Mouse (Mus musculus) liver (tissue): ENCODE data around the gene Ifit3.
"Not testable (repeated sequence)": the region's sequence is repeated elsewhere in the genome, so short reads cannot be mapped to it uniquely, and the experiment has no call there.

Experiments used
- DNase-seq: peaks from one replicate; pipeline ENCODE4 v3.0.0-alpha.2; 2020; ENCODE audit warnings: mixed read lengths

The Ifit3 gene

GRCm38 (mm10) chr19:34583126-34583766, at the start of gene Ifit3:
TSS of gene Ifit3 (plus strand) at chr19:34583531.
- not testable (repeated sequence) for DNase-seq

GRCm38 (mm10) chr19:34539422-34539821, 43.9 kb upstream of the Ifit3 start:
- DNase-seq = no peak

GRCm38 (mm10) chr19:34546211-34546610, 37.1 kb upstream of the Ifit3 start:
- DNase-seq = no peak

- DNase-seq = peak; percentile 84
Observed at GRCm38 (mm10) chr19:34547976-34548375, 35.4 kb upstream of the Ifit3 start.

DNA sequence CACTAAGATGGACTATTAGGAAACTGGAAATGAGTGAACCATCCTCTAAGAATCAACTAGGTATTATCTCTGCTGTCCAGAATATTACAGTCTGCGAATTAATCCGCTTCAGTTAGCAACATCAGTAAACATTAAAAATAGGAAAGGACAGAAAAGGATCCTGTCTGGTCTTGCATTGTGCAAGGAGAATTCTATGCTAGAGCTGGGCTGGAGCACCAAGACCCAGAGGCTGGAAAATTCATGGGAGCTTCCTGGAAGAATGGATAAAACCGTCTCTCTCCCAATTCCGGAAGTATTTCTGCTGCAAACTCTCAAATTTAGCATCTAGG, 33.2 kb upstream of the Ifit3 start:
- no peak for DNase-seq

DNA sequence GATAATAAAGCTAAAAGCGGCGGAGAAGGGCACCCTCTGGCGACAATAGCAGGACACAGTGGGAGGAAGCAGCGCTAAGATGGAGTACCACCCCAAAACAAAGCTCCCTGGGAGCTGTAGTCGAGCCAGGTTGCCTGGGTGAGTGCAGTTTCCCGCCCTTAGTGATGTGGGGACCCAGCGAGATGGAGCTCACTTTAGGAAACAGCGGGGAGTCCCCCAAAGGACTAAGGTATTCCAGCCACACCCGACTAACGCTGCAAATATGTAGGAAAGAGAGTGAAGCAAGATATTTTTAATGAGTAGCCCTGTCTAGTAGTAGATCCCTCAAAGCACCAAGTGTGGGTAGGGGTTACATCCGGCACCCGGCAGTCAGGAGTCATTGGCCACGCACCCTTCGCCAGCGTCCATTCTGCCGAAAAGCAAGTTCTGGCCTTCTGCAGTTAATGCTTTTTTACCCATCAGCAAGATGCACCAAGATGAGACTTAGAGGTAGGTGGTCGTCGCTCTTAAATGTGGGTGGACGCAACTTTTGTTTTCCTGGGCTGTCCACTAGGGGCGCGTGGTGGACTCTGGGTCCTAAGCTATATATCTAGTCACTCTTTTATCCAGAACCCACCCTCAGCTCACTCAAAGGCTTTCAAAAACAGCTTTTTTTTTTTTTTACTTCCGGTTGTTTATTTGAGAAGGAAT, 32.7 kb upstream of the Ifit3 start, which contains the start of gene Ifit2:
TSS of gene Ifit2 (plus strand) at position 161 of the 690 bp plus-strand sequence.
- DNase-seq = peak; percentile 77

- DNase-seq = no peak
Observed at GRCm38 (mm10) chr19:34551981-34552380, 31.4 kb upstream of the Ifit3 start.

DNA sequence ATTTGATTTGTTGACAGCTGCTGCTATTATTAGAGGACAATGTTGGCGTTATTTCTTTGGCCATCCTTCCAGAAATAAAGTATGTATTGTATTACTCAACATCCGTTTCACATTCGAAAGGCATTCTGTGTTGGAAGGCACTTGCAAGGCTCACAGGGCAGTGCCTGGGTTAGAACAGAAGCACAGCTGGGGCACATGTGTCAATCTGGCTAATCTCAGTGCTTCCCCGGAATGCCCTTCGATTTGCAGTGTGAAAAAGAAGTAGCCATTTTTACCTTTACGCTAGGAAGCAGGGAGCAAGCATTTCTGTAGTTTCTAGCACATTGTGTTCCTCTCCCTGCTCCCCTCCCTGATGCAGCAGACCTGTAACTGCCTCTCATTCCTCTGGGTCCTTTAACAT, 30.3 kb upstream of the Ifit3 start:
- DNase-seq = no peak

DNA sequence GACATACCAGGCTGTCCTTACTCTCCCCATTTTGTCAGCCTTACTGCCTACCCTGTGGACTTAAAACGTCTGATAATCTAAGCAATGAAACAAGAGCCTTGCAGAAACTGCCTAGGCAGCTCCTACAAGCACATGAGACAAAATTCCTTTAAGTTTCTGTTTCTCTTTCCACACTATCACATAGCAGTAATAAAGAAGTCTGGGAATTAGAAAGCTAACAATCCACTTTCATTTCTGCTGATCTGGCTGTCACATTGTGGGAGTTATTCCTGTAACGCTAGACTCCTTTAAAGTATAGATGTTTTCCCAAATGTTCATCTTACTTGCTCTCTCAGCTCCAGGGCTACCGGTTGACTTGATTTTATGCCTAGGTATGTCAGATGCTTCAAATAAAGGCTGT, 29.8 kb upstream of the Ifit3 start:
- DNase-seq = no peak

DNA sequence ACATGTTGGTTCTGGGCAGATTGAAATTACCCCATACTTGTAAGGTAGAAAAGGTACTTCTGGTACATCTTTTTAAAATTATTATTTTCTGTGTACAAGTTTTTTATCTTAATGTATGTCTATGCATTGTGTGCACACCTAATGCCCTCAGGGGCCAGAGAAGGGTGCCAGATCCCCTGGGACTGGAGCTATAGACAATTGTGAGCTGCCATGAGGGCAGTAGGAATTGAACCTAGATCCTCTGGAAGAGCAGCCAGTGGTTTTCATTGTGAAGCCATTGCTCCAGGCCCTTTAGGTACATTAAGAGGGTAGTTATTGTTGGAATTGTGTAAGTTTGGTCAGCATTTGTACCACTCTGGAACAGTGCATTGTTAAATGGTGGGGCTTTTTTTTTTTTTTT, 29.3 kb upstream of the Ifit3 start:
- DNase-seq = no peak

GRCm38 (mm10) chr19:34556621-34557020, 26.7 kb upstream of the Ifit3 start:
- DNase-seq = no peak

DNA sequence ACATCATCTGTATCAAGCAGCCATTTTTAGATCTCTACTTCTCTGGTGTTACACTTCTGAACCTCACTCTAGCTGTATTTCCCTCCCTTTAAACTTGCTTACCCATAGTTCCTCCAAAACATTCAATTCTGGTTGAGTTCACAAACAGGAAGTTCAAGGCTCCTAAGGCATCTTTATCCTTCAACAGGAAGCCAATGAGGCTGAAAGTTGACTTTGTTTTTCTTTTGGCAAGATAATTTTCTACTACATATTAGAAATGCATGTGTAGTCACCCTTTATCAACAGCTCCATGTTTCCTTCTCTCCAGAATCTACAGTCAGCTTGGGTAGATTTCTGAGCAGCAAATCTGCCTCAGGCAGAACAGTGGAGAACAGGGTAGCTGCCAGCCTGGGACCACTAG, 20.8 kb upstream of the Ifit3 start:
- DNase-seq = no peak

- DNase-seq = no peak
Observed at GRCm38 (mm10) chr19:34566178-34566784, 17.1 kb upstream of the Ifit3 start.

DNA sequence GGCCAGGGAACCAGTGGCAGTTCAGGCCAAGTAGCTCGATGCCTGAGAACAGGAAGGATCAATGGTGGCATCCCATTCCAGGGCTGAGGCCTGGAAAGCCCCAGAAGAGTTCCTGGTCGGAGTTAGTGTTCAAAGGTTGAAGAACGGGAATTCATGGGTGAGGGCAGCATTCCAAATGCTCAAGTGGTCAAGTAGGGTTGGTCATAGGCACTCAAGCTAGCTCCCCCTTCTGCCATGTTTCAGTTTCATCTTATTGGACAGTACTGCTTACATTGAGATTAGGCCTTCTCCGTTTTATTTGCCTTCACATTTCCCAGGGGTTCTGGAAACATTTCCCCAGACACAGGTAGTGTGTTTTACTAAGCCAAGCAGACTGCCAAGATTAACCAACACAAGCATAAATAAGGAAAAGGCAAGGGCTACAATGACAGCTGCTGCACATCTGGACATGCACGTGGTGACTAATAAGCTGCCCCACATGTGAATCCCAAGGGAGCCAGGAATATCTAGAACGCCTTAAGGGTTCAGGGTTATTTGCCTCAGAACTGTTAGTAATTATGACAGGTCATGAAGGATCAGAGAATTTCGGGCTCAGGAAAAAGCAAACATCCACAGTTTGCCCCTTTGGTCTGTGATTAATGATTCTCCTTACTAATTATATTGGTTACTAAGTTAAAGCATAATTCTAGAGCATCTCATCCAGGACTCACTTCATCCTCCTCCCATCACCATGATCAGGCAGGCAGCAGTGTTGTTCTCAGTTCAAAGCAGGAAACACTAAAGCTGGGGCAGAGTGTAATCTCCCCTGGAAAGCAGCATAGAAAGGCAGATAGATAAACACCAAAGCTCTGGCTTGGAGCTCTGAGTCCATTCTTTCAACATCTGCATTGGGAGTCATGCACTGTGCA, 14.1 kb upstream of the Ifit3 start:
- no peak for DNase-seq

DNA sequence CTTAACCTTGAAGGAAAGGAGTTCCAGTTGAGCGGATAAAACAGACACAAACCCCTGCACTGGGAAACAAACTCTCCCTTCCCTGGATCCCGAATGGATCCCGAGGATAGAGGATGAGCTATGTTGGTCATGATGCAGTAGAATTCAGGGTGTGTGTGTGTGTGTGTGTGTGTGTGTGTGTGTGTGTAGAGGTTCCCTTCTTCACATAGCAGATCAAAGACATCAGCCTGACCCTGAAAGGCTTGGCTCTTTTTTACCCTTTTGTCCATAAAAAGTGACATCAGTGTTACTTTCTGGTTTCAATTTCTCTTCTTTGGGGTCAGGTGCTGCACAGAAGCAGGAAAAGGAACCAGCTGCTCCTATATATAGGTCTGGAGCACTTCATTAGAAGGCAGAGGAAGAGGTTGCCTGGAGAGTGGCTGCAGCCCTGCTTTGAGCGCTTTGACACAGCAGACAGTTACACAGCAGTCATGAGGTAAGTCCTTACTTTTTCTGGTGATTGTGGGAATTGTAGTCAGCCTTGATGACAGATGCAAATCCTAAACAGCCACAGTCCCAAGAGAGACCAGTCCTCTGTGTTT, 13.3 kb upstream of the Ifit3 start:
- DNase-seq = no peak

DNA sequence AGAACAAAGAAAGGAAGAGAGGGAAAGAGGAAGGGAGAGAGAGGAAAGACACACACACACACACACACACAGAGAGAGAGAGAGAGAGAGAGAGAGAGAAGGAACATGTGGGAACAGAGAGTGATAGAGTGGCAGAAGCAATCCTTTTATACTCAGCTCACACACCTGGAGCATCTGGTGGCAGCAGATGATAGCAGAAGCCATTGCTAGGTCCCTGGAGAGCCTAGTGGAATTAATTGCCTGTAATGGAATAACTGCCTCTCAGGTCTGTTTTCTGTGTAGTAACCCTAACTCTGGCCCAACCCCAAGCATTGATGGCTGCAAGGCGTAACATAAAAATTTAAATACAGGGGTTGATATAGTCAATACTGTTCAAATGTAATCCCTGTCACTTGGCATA, 12.3 kb upstream of the Ifit3 start:
- no peak for DNase-seq

DNA sequence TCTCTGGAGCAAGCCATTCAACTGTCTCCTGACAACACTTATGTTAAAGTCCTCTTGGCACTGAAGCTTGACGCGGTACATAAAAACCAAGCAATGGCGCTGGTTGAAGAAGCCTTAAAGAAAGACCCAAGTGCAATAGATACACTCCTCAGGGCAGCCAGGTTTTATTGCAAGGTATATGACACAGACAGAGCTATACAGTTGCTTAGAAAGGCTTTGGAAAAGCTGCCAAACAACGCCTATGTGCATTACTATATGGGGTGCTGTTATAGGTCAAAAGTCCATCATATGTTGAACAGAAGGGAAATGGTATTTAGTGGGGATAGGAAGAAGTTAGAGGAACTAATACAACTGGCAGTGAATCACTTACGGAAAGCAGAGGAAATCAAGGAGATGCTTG, 9.7 kb upstream of the Ifit3 start:
- DNase-seq = no peak

DNA sequence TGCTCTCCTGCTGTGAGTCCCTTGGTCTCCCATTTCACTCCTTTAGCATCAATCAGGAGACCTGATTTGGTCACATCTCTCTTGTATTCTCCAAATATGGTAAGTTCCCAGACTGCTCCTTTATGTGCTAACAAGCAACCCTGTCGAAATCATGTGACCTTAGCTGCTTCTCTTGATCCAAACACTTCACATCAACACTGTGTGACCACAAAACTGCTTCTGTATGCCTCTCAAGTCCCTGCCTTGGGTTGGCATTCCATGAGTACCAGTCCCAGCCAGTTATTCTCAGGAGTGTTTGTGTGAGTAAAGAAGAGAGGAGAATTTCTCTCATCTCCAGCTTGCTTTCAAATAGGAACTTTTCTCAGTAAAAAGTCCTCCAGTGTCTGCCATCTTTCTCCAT, 6.2 kb upstream of the Ifit3 start:
- DNase-seq = no peak

- DNase-seq = not testable (repeated sequence)
Observed at GRCm38 (mm10) chr19:34582696-34583095, 635 bp upstream of the Ifit3 start.

- DNase-seq = not testable (repeated sequence)
Observed at GRCm38 (mm10) chr19:34585740-34586458, 2.6 kb downstream of the Ifit3 start.

DNA sequence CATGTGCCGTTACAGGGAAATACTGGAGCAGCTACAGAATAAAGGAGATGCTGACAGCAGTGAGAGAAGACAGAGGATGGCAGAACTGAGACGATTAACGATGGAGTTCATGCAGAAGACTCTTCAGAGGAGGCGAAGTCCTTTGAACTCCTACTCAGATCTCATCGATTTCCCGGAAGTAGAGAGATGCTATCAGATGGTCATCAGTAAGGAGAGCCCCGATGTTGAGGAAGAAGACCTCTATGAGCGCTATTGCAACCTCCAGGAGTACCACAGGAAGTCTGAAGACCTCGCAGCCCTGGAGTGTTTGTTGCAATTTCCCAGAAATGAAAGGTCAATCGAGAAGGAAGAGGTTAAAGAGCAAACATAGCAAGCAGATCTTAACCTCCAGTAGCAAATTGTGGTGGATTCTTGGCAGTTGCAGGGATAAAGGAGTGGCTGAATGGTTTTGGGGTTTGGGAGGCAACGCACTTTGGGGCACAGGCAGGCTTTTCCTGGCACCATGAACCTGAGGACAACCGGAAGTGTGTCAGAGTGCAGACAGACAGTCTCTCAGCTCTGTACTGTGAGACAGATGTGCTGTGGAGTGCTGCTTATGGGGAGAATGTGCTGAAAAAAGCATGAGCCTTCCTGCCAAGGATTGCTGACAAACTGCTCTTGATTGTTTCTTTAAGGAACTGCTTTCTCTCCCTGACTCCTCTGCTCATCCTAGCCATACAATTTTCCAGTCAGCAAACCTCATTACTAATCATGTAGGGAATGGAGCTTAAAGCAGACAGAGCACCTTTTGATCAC, 4.8 kb downstream of the Ifit3 start:
- not testable (repeated sequence) for DNase-seq
